Mouse (Mus musculus) frontal cortex, postnatal 36 days (tissue): ENCODE measurements at regions not wholly inside any gene's neighbourhood (a gene's known extent, or its start where the extent isn't known, plus 50 kb on each side); places are given as distances from the start of the nearest gene placed in this dataset.
"Not testable (repeated sequence)": the region's sequence is repeated elsewhere in the genome, so short reads cannot be mapped to it uniquely, and the experiment has no call there.

ENCODE experiments used
- DNase-seq, 2 experiments: peaks; one replicate each; pipeline ENCODE4 v3.0.0; 2022; ENCODE audit warnings: low spot score in 2 of 2

DNA sequence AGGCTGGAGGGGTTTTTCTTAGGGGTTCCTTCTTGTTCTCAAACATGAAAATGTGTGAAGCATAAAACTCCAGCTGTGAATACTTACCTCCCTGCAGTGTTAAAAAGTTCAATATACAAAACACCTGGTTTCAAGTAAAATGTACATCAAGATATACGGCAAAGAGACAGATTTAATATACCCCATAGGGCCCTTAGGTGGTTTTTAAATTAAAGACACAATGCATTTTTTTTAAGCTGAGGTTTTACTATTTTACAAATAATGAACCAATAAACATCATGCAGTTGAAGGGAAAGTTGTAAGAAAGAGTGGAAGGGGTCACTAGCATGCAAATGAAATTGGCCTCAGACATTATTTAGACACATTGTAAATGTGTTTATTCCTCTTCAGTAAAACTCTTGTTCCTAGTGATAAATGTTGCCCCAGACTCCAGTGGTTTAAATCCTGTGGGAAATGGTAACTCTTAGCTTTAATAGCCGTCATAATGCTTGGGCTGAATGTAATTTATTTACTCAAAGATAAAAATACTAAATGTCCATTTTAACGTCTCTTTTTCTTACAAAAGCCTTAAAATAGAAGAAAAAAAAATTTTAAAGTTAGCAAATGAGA lies 1337.9 kb downstream of the Efnb2 start:
- DNase-seq = no peak

GRCm38 (mm10) chr8:7322376-7323066 lies 1338.5 kb downstream of the Efnb2 start:
- no peak for DNase-seq

DNA sequence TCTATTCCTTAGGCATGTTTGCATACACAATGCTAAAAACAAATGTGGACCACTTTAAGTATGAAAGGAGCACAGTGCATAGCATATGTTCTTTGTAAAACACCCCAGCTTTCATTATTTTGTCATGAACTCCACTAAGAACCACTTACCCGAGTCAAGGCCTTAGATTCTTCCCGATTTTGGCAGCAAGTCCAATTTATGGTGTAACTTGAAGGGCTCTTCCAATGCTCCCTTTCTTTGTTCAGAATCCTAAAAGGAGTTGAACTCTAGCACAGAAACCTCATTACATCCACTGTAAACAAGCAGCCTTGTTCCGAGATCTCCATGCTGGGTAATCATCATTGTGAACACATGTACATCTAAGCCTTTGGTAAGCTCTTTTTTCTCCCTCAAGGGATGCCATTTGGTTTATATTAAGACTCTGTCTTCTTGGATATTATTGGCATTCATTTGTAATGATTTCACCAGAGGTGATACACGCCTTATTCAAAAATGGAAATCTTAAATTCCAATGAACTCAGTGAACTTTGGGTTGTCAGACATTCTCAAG lies 1344.2 kb downstream of the Efnb2 start:
- DNase-seq = no peak

- no peak for DNase-seq
These were observed 1351.8 kb downstream of the Efnb2 start for GRCm38 (mm10) chr8:7309239-7309638.

DNA sequence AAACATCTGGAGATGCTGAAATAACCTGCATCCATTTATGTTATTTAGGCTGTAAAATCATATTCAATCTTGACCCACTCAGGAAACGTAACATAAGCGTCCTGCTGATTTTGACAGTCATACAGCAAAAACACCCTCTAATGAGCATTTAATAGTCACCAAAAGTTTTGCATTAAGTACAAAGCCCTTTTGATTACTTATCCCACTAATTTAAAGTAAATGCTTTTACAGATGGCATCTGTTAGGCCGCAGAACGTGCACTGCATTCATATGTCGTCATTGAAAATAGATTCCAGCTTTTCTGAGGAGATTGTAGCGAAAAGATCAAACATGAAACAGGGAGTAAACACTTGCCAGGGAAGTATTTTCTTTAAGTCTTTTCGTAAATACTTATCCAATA lies 1371.7 kb downstream of the Efnb2 start:
- DNase-seq = no peak

- DNase-seq = no peak
These were observed 1374.5 kb downstream of the Efnb2 start for GRCm38 (mm10) chr8:7286581-7286980.

GRCm38 (mm10) chr8:7267406-7267805 lies 1393.6 kb downstream of the Efnb2 start:
- no peak for DNase-seq

GRCm38 (mm10) chr8:7254336-7254735 lies 1406.7 kb downstream of the Efnb2 start:
- DNase-seq = not testable (repeated sequence)

DNA sequence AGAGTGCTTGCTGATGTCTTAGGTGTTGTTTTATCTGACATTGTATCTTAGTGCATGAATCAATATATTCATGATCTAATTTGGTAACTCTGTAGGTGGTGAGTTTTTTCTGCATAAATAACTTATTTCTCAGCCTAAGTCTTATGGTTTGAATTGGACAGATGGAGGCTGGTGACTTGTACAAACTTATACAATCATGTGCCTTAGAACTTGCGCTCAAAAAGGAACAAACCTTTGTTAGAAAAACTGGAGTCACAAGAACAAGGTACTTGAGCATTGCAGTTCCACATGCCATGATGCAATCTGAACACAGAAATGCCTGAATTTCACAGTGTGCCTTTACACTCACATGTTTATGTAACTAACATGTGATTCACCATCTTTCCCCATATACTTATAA lies 1420.7 kb downstream of the Efnb2 start:
- peak in 1 of 2 experiments; percentile 13 for DNase-seq

DNA sequence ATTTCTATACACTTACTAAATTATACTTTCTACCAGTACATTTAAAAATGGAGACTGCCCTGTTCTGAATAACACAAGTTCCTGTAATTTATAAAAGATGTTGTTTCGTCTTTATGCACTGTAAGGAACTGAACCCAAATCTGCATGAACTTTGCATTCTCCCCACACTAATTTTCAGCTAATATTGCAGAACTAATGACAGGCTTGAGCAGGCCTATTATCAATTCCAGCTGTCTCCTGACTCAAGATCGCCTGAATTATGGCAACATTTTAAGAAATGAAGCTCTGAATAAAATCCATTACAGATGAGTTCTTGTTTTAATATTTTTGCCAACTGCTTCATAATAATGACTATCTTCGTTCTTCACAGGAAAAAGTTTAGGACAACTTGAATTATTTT lies 1427.0 kb downstream of the Efnb2 start:
- no peak for DNase-seq

DNA sequence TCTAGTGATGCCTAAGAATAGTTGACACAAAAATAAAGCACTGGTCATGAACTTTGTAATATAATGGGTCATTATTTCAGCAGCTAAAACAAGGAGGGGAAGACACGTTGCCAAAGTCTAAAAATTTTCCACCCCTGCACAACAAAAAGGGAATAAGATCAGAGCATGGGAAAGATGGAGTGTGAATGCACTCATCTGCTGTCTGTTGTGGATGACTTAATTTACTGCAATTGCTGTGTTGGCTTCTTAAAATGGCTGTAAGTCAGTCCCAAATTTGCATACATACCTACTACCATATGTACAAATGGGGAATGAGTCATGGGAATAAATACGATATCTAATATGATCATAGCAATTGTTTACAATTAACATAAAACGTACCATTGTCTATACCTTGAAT lies 1441.7 kb downstream of the Efnb2 start:
- no peak for DNase-seq

GRCm38 (mm10) chr8:7207178-7207577 lies 1453.9 kb downstream of the Efnb2 start:
- peak in 1 of 2 experiments; percentile 15 for DNase-seq

DNA sequence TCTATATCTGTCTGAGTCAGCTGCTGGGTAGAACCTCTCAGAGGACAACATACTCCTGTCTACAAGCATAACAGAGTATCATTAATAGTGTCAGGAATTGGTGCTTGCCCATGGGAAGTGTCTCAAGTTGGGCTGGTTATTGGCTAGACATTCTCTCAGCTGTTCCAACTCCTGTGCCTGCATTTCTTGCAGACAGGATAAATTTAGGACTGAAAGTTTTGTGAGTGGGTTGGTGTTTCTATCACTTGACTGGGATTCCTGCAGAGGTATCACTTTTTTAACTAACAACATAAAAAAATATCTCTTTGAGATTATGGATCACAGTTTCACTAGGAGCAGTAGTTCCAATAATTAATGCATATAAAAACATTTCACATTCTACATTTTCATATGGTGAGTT lies 1454.4 kb downstream of the Efnb2 start:
- DNase-seq = peak; percentile 2 to 53

- DNase-seq = no peak
These were observed 1456.0 kb downstream of the Efnb2 start for GRCm38 (mm10) chr8:7205086-7205485.

- DNase-seq = no peak
These were observed 1470.3 kb downstream of the Efnb2 start for GRCm38 (mm10) chr8:7190726-7191125.

DNA sequence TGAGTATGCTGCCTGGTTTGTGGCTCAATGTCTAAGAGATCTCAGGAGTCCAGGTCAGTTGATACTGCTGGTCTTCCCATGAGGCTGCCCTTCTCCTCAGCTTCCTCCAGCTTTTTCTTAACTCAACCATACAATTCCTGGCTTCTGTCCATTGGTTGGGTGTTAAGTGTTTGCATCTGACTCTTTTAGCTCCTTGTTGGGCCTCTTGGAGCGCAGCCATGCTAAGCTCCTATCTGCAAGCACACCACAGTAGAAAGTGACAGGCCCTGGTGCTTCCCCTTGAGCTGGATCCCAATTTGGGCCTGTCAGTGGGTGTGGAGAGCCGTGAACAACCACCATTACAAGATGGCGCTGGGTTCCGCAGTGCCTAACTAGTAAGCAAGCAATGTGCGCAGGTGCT lies 1497.7 kb downstream of the Efnb2 start:
- no peak for DNase-seq

GRCm38 (mm10) chr8:7131746-7132145 lies 1529.3 kb downstream of the Efnb2 start:
- DNase-seq = peak; percentile 2 to 4

DNA sequence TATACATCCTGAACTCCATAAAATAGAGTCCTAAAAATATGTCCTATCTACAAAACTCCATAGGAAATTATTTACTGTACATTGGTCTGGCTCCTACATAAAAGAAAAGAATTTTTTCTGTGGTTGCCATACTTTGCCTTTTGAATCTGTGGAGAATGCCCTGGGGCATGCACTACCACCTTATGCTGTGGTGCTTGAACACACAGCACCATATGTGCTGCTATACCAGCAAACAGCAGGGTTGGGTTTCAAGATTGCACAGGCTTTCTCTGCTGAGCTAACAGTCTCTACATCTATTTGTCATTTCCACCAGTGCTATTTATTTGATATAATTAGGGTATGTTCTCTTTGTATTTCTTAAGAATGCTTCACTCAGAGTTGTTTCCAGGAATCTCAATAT lies 1552.2 kb downstream of the Efnb2 start:
- no peak for DNase-seq

DNA sequence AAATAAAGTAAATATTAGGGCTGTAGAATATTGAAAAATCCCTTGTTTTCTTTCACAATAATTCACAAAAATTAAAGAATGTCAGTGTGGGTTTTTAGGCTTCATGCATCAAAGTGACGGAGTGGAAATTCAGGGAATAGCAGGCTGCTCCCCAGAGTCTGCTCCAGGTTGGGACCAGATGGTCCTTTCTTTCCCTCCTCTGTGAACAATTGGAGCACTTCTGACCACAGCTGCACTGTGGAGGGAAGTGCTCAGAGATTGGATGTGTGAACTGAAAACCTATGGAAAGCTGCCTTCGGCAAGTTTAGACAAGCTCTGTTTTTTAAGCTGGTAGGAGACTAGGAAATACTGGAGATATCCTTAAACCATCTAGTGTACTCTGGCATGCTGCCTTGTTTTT lies 1563.5 kb downstream of the Efnb2 start:
- DNase-seq = peak in 1 of 2 experiments; percentile 8

DNA sequence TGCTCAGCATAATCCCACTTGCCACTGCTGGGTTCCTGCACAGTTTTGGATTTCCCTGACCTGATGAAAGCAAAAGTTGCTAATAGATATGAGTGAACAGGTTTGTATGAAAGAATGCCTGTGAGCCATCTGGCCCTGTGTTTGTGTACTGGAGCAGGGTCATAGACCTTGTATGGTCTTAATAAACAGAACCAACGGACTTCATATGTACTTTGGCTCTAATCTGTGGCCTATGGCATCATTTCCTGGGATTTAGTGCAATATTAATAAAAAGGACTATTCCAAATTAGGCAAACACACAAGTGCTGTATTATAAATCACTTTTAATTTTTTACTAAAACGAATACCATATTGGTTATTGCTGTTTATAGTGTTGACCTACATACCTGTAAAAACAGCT lies 1568.2 kb downstream of the Efnb2 start:
- no peak for DNase-seq

GRCm38 (mm10) chr8:7088123-7088522 lies 1572.9 kb downstream of the Efnb2 start:
- no peak for DNase-seq

DNA sequence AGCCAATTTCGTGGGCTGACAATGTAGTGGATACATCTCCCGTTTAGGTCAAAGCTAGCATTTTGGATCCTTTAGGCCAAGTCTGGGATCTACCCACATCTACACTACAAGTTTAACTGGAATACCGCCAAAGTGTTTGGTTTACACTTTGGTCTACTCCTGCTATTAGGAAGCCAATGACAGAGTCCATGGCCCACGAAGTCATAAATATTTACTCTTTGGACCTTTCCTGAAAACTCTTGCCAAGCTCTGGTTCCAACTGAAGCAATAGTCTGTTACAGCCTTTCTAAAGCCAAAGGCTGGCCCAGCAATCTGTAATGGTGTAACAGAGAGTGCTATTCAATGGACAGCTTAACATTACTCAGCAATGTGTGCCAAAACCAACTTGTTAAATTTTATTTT lies 1600.8 kb downstream of the Efnb2 start:
- no peak for DNase-seq

DNA sequence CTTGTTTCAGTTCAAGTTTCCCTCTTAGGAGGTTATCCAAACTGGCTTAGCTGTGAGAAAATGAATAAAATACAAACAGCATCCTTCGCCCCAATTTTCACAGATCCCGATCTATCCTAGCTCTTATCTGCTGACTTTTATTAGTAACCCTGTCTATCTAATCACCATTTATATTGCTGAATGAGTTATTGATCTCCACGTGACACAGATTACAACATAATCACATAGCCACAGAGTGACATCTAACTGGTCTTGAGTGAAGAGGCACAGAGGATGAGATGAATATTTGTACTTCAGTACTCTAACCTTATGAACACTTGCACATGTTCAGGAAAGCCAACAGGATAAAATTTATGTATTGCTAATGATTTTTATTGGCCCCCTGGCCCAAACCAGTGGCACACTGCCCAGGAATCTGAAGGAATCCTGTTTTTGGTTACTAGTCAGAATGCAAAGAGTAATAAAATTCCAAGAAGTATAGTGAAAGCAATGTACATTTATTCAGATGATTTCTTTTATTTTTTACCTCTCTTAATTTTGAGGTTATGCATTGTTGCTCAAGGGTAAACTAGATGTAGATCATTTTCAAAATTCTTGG lies 1634.7 kb downstream of the Efnb2 start:
- DNase-seq = no peak
